Mouse (Mus musculus) liver, embryonic 14.5 days (tissue): ENCODE data around the gene Emc7. TPM values are rescaled to one million over a fixed set of nuclear protein-coding genes. Genes with fewer than 3 reads are reported as not detected.

Experiments
- ATAC-seq: fragments of 200-750 bp; cut with Nextera tagmentation; 2 replicates; pipeline ENCODE4 v1.8.0; 2017; ENCODE audit warnings: moderate number of reproducible peaks, mild to moderate bottlenecking, moderate library complexity; ENCODE audit not compliant: insufficient read depth
- DNase-seq, 3 experiments: peaks; one replicate each; pipeline ENCODE4 v3.0.0-alpha.2; 2012 to 2013; ENCODE audit warnings: low read depth in 3 of 3, low spot score in 3 of 3
- H3K27ac ChIP-seq: fragments of 300-500 bp; sonication (generic); 2 replicates; pipeline ENCODE4 v1.5.1; 2014; ENCODE audit warnings: moderate library complexity, mild to moderate bottlenecking, control low read depth, inconsistent platforms
- H3K27me3 ChIP-seq: fragments of 300-500 bp; sonication (generic); 2 replicates; pipeline ENCODE4 v1.6.1; 2014; ENCODE audit warnings: mild to moderate bottlenecking, low read length, moderate library complexity; ENCODE audit not compliant: control insufficient read depth, insufficient read depth
- H3K36me3 ChIP-seq: fragments of 300-500 bp; sonication (generic); replicated peaks from 2 replicates; pipeline ENCODE4 v1.6.1; 2014; ENCODE audit warnings: low read depth; ENCODE audit not compliant: control insufficient read depth, insufficient read depth
- H3K4me1 ChIP-seq, 2 experiments: fragments of 200-500 bp in 1 of 2; fragments of 300-500 bp in 1 of 2; sonication (generic) in 1 of 2; replicated peaks; 2 replicates each; pipeline ENCODE4 v1.6.1; 2012 to 2014; ENCODE audit warnings: antibody characterized with exemption in 1 of 2, inconsistent platforms in 1 of 2, low read length in 1 of 2; ENCODE audit not compliant: control insufficient read depth in 2 of 2, insufficient read depth in 2 of 2
- H3K4me2 ChIP-seq: fragments of 300-500 bp; sonication (generic); 2 replicates; pipeline ENCODE4 v1.6.1; 2014; ENCODE audit warnings: low read depth, mild to moderate bottlenecking, control low read depth, moderate library complexity
- H3K4me3 ChIP-seq, 2 experiments: fragments of 200-500 bp in 1 of 2; fragments of 300-500 bp in 1 of 2; sonication (generic) in 1 of 2; 2 replicates each; pipeline ENCODE4 v1.5.1; 2012 to 2014; ENCODE audit warnings: low read depth in 2 of 2, low read length in 2 of 2, mild to moderate bottlenecking in 2 of 2, control low read depth in 1 of 2, inconsistent platforms in 1 of 2, moderate library complexity in 1 of 2; ENCODE audit not compliant: insufficient read depth in 1 of 2
- H3K9ac ChIP-seq: fragments of 300-500 bp; sonication (generic); replicated peaks from 2 replicates; pipeline ENCODE4 v1.6.1; 2014; ENCODE audit warnings: mild to moderate bottlenecking, control low read depth, moderate library complexity
- H3K9me3 ChIP-seq: fragments of 300-500 bp; sonication (generic); 2 replicates; pipeline ENCODE4 v1.6.1; 2016; ENCODE audit warnings: low read length, mixed read lengths; ENCODE audit not compliant: control insufficient read depth
- CTCF ChIP-seq: IDR thresholded peaks from 2 replicates; pipeline ENCODE4 v1.5.1; 2016; ENCODE audit warnings: antibody characterized with exemption, low read depth, control low read depth
- EP300 ChIP-seq: IDR thresholded peaks from 2 replicates; pipeline ENCODE4 v1.6.1; 2016; ENCODE audit warnings: antibody characterized with exemption, low read depth
- WGBS: fragments of 180-500 bp; shearing (Covaris S2); extraction: QIAGEN DNeasy Blood & Tissue Kit; methylation state at CpG from one replicate; pipeline ENCODE4 v1.1.7; 2014; ENCODE audit not compliant: insufficient replicate concordance; 5-methylcytosine and 5-hydroxymethylcytosine counted together
- polyA plus RNA-seq, 2 experiments: library from polyadenylated mRNA; depleted of rRNA in 1 of 2; stranded (reverse) in 1 of 2; unstranded in 1 of 2; fragments of >200 nt; fragmentation: Nextera tagmentation in 1 of 2; extraction: Ambion mirVana in 1 of 2; gene quantifications; 2 replicates each; pipeline versions ENCODE4 v1.2.1 to v1.2.3; 2012 to 2014

Emc7 gene
- polyA plus RNA-seq, 2 experiments: 5.8 to 13.3 TPM

DNA sequence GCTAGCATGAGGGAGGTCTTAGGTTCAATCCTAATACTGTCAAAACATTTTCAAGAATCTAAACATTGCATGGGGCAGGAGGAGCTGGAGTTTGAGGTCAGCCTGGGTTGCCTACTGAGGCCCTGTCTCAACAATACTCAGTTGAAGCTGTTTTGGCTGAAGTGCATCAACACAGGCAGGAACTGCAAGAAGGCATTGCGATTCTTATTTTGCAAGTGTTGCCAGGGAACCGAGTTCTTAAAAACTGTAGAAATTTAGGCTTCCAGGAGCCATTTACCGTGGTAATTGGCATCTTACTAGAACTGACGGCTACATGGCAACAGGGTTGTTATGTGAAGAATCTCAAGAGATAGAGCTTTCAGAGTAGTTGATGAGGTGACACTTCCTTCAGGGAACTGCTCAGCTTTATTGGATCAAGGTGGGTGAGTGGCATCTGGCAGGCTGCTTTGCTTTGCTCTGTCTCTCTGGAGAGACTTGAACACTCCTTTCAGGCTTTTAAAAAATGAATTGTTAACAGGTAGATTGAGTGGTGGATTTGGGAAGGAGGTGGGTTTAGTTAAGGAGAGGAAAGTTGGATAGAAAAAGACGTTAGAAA is 52.1 kb downstream of the Emc7 start:
- Histone ChIP-seq H3K4me2 (no peak overlapping the region), H3K9me3 (no peaks in the 10 kb centered on the region), H3K4me3 (no peak overlapping the region), H3K27ac (no peak overlapping the region), H3K4me1 (peaks cover 11 to 27% of the 10 kb centered on the region in 2 experiments), H3K36me3 (no peaks in the 10 kb centered on the region), H3K9ac (no peak overlapping the region), H3K27me3 (no peaks in the 10 kb centered on the region)
- 67% methylated on average over 5 of the region's 5 CpGs for WGBS
- ATAC-seq: no peak
- TF ChIP-seq EP300 (no peak), CTCF (no peak)
- no peak for DNase-seq

GRCm38 (mm10) chr2:112507444-112507843 is 52.6 kb downstream of the Emc7 start:
- no peak for ATAC-seq
- 90% methylated on average over 1 of the region's 1 CpGs for WGBS
- no peaks in the 10 kb centered on the region for H3K9me3 ChIP-seq

GRCm38 (mm10) chr2:112510140-112510539 is 55.3 kb downstream of the Emc7 start:
- Histone ChIP-seq H3K9me3 (no peaks in the 10 kb centered on the region), H3K4me3 (no peak overlapping the region), H3K4me1 (peaks cover 11 to 27% of the 10 kb centered on the region in 2 experiments), H3K36me3 (no peaks in the 10 kb centered on the region), H3K4me2 (peak overlapping the region; percentile 60), H3K27me3 (no peaks in the 10 kb centered on the region), H3K9ac (peak overlapping the region; percentile 42), H3K27ac (peak overlapping the region; percentile 34)
- WGBS: 15% methylated on average over 4 of the region's 4 CpGs
- peak; percentile 68 to 85 (median 71) for DNase-seq
- peak; percentile 77 for TF ChIP-seq EP300
- no peak for TF ChIP-seq CTCF
- ATAC-seq: peak; percentile 98

More at GRCm38 (mm10) chr2:112507444-112507843, 52.6 kb downstream of the Emc7 start:
- no peaks in the 10 kb centered on the region for H3K27me3 ChIP-seq
- no peak overlapping the region for H3K4me2 ChIP-seq
- H3K36me3 ChIP-seq: no peaks in the 10 kb centered on the region
- H3K9ac ChIP-seq: no peak overlapping the region
- H3K27ac ChIP-seq: no peak overlapping the region
- no peak overlapping the region for H3K4me3 ChIP-seq
- TF ChIP-seq CTCF: no peak
- no peak for TF ChIP-seq EP300
- peaks cover 11 to 27% of the 10 kb centered on the region in 2 experiments for H3K4me1 ChIP-seq
- no peak for DNase-seq

DNA sequence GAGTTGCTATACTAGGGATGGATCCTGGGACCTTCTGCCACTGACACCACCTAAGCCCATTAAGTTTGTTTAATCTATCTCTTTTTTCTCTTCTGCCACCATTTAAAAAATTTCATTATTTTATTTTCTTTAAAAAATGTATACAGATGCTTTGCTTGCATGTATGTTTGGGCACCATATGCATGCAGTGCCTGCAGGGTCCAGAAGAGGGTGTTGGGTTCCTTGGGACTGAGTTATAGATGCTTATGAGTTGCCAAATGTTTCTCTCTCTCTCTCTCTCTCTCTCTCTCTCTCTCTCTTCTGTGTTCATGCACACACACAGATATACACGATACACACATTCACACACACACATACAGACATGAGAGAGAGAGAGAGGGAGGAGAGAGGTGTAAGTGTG is 58.2 kb downstream of the Emc7 start:
- Histone ChIP-seq H3K27ac (no peak overlapping the region), H3K4me2 (no peak overlapping the region), H3K9ac (no peak overlapping the region), H3K9me3 (no peaks in the 10 kb centered on the region), H3K4me3 (no peak overlapping the region), H3K27me3 (no peaks in the 10 kb centered on the region), H3K36me3 (no peaks in the 10 kb centered on the region), H3K4me1 (peaks cover 8 to 24% of the 10 kb centered on the region in 2 experiments)
- ATAC-seq: no peak
- WGBS: 82% methylated on average over 1 of the region's 1 CpGs
- DNase-seq: no peak
- TF ChIP-seq CTCF (peak; percentile 28; the same call in 1 of the 2 replicates), EP300 (no peak)

DNA sequence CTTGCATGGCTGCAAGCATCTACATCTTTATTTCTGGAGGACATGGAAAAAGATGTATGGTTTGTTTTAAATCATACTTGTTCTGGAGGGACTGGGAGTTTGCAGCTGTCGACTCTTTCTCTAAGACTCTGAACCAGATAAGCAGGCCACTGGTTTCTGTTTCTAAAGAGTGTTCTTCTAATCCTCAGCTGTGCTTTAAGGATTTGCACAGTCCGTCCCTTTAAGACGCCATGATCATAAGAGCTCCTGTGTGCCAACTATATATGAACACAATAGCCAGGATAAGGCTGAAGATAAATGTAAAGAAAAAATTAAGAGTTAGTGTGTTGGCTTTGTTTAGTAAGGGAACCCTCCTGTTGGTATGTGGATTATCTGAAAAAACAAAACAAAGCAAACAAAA is 61.9 kb downstream of the Emc7 start:
- Histone ChIP-seq H3K27ac (no peak overlapping the region), H3K4me3 (no peak overlapping the region), H3K9ac (no peak overlapping the region), H3K9me3 (no peaks in the 10 kb centered on the region), H3K4me1 (no peaks in the 10 kb centered on the region; a peak in 1 of 4 replicates), H3K4me2 (no peak overlapping the region), H3K27me3 (no peaks in the 10 kb centered on the region), H3K36me3 (no peaks in the 10 kb centered on the region)
- DNase-seq: no peak
- no peak for ATAC-seq
- TF ChIP-seq CTCF: no peak
- TF ChIP-seq EP300: no peak
- 57% methylated on average over 3 of the region's 3 CpGs for WGBS
